Mouse (Mus musculus): ENCODE results near the gene Arl2.
"Not testable (repeated sequence)": the region's sequence is repeated elsewhere in the genome, so short reads cannot be mapped to it uniquely, and the experiment has no call there.

The Arl2 gene

DNA sequence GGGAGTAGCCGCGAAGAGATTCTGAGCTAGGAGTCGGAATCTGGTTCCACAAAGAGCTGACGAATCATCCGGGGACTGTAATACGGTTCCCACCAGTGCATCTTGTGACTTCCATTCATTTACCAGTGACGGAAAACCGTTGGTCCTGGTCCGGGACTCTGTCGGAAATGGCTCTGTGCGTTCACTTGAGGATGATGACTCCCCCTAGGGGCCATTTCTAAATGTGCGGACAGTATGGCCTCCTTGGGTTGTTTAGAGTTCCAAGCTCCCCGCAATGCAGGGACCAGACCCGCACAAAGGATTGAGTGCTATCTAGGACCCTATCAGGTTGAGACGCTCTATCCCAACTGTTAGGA is at the start of gene Arl2:
Gene Arl2 (minus strand): TSS at position 155 of the 356 bp plus-strand sequence.
- DNase-seq: peak; percentile 83

DNA sequence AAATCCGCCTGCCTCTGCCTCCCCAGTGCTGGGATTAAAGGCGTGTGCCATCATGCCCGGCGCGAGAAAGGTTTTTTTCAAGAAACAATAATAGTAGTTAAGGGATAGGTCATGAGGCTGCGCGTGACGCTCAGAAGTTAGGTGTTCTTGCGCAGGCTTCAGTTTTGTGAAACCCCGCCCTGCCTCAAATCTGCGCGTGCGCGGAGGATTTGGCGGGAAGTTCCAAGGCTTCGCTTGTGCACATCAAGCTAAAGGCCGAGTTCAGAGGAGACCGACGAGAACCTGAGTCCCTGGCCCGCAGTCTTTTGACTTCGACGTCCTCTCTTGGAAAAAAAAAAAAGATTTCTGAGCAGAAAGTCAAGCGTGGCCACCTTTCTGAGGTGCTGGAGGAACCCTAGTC is 42.8 kb upstream of the Arl2 start, which contains the start of gene Majin:
Gene Majin (plus strand): TSS at position 258 of the 400 bp plus-strand sequence.
- DNase-seq: no peak

DNA sequence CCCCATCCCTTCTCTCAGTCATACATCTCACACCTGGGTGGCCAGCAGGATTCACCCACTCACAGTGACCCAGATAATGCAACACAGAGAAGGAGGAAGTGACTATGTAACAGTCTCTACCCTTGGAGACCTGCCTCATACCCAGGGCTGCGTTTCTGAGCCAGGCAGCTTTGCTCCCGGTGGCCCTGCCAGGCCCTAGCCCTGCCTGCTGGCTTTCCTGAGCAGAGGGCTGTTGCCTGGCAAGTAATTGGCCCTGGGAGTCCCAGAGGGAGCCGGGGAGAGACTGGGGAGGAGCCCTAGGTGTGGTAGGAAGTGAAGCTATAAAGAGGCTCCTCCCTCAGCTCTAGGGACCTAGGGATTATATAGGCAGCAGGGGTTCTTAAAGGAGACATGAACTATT is 41.2 kb upstream of the Arl2 start:
- no peak for DNase-seq

DNA sequence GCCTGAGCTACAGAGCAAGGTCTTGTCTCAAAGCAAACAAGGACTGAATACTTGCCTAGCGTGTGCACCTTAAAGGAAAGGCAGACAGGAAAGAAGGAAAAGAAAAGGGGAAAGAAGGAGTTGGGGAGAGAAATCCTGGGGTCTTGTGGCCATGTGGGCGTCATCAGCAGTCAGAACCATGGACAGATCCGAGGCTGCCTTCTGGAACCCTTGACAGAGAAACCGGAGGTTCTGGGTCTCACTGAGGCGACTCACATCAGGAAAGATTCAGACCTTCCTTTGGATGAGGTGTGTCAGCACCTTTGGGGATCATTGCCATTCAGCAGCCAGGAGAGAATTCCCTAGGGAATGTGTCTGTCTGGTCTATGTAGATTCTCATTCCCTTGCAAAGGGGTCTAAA is 40.3 kb upstream of the Arl2 start:
- peak; percentile 19 for DNase-seq

DNA sequence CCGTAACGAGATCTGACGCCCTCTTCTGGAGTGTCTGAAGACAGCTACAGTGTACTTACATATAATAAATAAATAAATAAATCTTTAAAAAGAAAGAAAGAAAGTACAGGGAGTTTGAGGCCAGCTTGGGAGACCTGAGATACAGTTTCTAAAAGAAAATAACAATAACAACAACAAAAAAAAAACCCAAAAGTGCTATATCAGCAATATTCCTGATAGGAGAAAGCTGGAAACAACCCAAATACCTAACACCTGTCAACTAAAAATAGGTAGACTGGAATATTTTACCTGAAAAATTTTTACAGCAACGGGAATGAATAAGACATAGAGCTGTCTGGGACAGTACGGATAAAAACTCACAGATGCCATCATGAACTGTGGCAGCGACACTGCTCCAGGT is 37.4 kb upstream of the Arl2 start:
- DNase-seq: no peak

DNA sequence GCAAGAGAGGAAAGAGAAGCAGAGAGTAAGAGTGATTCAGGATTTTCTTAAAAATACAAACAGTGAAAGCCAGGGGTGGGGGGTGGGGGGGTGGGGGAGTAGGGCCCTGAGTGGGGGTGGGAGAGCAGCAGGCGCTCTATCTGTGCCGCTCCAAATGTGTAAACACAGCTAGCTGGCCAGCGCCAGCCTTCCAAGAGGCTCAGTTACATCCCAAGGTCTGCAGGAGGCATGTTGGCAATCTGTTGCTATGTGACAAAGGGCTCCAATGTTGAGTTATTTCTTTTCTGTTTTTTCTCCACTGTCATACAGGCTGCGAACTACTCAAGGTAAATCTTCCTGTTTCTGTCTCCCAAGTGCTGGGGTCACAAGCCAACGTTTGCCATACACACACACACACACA is 33.4 kb upstream of the Arl2 start:
- no peak for DNase-seq

DNA sequence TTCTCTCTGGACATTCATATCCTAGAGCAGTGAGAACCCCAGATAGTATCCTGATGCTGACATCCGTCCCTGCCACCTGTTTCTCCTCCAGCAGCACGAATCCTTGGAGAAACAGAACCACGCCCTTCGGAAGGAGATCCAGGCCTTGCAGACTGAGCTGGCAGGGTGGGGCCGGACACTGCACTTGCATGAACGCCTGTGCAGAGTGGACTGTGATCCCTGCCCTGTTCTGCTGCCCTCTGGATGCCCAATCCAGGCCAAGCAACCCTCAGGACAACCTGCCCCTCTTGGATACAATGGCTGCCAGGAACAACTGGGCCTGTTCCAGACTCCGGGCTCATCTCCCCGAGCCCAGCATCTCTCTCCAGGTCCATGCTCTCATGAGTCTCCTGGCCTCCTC is 29.9 kb upstream of the Arl2 start:
- DNase-seq: no peak

DNA sequence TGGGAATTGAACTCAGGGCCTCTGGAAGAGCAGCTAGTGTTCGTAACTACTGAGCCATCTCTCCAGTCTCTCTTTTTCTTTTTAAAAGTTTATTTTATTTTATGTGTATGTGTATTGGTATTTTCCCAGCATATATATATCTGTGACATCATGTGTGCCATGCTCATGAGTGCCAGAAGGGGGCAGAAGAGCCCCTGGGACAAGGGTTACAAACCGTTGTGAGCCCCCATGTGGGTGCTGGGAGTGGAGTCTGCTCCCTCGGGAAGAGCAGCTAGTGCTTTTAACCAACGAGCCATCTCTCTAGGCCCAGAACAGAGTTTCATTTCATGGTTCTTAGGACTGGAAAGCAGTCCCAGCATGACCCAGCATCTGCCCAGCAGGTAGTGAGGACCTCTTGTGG is 25.4 kb upstream of the Arl2 start:
- no peak for DNase-seq

DNA sequence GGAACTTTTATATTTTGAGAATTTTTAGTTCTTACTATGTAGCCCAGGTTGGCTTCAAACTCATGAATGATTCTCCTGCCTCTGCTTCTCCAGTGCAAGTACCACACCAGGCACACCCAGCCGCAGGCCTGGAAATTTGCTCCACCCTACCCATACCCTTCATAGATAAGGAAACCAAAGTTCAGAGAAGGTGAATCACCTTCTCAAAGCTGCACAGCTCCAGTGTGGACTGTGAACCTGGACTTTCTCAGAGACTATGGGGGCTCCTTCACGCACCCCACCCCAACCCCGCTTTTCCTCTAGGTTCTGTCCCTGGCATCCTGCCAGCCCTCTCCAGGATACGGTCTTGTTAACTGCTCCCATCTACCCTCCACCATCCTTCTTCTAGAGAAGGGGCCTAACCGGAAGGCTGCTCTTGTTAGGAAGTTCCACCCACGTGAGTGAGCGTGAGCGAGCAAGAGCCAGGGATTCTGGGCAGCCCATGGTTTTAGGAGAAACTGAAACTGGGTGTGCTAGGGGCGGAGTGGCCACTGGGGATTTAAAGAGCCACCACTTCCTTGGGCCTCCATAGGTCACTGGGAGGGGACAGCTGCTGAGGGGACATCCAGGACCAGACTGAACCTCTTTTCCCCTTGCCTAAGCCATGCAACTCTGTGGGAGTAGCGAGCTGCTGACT is 22.7 kb upstream of the Arl2 start:
- DNase-seq: peak; percentile 34

DNA sequence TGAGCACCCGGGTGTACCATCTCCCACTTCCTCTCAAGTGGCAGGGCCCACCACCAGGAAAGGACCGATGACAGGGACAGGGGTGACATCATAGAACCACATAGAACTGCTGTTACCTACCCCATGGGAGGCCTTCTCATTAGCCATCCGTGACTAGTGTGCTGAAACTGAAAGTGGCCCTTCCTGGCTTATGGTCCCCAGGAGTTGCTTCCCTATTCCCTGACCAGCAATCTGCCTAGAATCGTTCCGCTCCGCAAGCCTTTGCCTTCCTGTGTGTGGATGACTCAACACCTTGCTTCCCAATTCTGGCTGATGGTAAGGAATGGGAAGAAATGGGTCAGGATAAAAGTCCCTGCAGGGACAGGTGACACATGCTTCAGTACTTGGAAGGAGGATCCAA is 15.9 kb upstream of the Arl2 start:
- no peak for DNase-seq

DNA sequence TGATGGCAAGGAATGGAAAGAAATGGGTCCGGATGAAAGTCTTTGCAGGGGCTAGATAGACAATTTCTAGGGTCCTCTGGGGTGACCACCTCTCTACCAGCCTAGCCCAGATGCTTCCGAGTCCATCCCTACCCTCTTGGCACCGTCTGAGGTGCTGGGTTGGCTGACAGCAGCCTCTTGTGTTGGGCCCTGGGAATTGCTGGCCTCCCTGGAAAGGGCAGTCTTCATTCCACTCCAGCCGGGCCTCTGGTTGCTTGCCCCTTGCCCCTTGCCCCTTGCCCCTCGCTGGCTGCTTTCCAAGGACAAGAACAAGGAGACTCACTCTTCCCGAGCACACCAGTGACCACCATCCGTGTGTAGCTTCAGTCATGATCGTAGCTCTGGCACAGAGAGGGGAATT is 15.0 kb upstream of the Arl2 start:
- no peak for DNase-seq

DNA sequence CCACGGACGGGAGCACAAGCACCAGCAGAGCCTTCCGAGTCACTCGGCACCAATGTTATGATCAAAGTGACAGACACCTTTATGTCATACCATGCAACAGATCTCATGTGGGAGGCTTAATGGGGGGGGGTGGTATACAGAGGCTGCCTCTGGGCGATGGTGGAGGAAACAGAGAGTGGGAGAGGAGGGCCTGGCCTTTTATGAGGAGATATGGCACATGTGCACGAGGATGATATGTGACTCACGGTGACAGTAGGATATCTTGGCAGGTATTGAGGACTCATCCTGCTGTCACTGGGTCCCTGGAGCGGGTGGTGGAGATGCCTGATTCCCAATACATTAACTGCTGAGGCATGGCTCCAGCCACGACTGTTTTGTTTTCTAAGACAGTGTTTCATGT is 13.8 kb upstream of the Arl2 start:
- no peak for DNase-seq

DNA sequence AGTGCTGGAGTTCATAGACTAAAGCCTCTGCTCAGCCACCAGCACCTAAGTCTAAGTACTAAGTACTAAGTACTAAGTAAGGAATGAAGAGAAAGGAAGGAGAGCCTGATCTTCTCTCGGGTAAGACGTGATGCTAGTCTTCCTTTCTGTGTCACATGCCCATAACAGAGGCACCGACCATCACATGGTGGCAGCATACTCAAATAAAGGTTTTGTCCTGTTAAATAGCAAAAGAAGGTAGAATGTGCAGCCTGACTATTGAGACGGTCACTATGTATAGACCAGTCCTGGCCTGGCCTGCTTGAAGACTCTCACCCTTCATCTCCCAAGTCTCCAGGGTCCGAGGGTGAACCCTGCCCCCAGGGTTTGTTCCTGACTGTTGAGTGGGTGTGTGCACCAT is 3.5 kb upstream of the Arl2 start:
- DNase-seq: no peak

DNA sequence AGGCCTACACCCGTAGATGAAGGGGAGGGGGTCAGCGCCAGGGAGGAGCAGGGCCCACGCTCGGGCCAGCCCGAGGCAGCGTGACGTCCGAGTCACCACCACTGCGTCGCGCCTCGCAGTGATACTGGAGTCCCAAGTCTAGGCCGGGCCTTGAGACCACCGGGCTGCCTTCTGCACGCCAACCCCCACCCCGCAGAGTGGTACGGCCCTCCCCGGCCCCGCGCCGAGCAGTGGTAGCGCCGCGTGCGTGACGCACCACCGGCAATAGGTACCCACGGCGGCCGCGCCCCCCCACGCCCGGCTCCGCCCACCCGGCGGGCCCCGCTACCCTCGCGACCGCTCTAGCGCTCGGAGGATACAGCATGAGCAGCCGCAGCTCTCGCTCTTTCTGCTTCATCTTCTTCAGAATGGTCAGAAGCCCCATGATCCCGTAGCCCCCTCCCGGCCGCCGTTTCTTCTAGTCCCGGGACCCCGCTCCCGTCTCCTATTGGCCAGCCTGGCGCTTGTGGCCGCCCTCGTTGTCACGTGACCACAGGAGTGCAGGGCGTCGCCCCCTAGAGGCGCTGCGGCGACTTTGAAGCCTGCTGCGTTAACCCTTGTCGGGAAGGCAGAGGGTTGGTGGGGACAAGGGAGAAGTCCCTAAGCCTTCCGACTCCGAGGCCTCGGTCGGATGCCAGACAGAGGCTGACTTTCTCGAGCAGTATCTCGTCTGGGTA is 512 bp downstream of the Arl2 start, which contains the start of gene Batf2:
Gene Batf2 (plus strand): TSS at position 306 of the 716 bp plus-strand sequence.
- DNase-seq: peak; percentile 91

DNA sequence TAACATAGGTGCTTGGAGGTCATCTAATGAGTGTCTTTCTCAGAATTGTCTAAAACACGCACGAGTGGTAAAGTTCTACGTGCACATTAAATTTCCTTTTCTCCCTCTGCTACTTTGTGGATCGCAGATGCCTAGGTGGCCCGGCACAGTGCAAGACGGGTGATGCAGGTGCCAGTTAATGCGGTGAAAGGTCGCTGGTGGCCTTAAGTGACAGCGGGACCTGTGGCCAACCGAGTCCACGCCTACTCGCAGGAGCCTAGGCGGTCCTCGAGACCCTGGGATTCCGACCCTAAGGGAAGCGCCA is 1.0 kb downstream of the Arl2 start:
- DNase-seq: no peak

DNA sequence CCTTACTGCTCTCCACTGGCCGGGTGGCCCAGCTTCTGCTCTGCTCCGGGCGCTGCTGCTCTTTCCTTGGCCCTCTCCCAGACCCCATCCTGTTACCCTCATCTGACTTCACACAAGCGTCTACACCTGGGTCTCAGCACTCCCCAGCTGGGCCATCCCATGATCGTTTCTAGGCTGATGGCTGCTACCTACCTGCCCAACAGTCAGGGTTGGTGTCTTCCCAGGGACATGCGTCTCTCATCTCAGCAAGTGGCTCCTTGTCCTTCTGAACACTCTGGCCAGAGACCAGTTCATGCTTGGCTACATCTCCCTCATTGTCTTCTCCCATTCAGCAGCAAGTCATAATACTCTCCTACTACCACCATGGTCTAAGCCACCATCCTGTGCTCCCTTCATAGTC is 1.6 kb downstream of the Arl2 start:
- no peak for DNase-seq

DNA sequence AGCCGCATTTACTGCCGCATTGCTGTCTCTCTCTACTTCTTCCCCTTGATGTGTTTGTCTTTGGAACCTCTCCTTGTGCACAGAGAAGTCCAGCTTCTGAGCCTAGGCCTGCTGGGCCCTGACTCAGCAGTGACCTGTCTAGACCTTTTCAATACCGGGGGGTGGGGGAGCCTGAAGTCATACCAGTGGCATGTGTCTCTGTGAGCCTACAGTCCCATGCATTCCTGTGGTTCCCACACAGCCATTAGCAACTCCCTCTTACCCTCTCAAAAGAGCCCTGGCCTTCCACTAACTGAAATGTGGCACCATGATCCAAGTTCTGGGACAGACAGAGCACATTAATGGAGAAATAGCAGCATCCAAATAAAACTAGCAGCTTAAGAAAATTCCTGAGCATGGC is 5.0 kb downstream of the Arl2 start:
- no peak for DNase-seq

DNA sequence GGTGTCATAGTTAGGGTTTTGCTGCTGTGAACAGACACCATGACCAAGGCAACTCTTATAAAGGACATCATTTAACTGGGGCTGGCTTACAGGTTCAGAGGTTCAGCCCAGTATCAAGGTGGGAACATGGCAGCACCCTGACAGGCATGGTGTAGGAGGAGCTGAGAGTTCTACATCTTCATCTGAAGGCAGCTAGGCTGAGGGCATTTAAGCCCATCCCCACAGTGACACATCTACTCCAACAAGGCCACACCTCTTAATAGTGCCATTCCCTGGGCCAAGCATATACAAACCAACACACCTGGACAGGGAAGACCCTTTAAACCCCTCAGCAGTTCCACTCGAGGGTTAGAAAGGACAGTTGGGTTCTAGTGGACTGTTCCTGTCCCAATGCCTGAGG is 8.2 kb downstream of the Arl2 start:
- not testable (repeated sequence) for DNase-seq

DNA sequence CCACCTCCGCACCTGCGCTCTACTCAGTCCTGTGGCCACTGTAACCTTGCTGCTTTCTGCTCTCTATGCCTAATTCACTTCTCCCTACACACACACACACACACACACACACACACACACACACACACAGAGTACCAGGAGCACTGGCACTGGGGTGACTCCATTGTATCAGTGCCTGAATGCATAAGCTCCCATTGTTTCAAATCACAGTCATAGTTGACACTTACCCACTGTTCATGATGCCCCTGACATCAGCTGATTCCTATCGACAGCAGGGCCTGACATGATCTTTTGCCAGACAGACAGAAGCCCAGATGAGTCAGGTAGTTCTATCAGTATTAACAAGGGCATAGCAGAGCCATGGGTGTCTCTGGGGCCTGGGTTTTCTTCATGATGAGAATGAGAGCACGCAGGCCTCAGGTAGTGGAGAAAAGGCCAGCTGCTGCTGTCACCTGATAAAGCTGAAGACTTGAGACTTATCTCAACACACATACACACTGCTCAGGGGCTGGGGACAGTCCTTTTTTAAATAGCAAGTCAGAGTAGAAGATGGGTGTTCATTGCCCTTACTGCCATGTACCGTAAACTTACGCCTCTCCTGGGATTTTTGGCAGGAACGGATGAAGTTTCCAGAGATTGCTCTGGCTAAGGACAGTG is 9.0 kb downstream of the Arl2 start:
- DNase-seq: no peak

DNA sequence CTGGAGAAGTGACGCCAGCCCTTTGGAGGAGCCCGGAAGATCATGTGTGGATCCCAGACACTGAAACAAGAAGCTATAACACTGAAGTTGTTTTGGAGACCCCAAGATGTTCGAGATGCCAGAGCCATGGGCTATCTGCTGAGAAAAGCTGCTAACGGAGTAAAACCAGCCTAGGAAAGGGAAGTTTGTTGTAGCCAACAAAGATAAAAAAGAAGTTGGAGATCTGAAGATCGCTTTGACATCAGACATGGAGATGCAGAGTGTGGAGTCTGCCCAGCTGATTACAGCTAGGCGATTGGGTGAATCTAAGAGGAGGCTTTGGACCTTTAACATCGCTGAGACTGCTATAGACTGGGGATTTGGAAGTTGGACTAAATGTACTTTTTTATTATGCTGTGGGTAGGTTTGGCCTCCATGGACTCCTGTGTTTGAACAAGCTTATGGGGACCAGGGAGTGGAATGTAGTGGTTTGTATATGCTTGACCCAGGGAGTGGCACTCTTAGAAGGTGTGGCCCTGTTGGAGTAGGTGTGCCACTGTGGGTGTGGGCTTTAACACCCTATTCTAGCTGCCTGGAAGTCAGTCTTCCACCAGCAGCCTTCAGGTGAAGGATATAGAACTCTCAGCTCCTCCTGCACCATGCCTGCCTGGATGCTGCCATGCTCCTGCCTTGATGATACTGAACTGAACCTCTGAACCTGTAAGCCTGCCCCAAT is 10.8 kb downstream of the Arl2 start:
- not testable (repeated sequence) for DNase-seq

DNA sequence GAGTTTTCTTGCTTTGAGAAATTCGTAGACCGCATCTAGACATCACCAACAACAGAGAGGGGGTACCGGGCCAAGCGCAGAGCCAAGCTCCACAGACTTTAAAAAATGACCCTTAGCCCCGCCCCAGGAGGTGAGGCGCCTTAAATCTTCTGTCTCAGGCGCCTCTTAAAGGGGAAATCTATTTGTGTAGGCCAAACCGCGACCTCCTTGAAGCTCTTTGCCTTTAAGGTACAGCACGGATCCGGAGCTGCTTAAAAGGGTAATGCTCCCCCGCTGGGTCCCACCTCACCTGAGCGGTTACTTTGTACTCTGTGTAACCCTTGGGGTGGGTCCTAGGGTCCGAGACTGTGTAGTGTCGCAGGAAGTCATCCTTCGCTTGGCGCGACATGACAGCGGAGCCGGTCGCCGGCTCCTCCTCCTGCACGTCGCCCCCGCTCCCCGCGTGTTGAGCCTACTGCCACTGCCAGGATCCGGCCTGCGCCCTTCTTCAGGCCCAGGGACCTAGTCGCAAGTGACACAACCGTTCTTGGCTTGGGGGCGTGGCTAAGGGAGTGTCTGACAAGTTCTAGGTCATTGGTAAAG is 13.5 kb downstream of the Arl2 start, which contains the start of gene Snx15:
Gene Snx15 (minus strand): TSS at position 545 of the 582 bp plus-strand sequence.
- DNase-seq: peak; percentile 97

DNA sequence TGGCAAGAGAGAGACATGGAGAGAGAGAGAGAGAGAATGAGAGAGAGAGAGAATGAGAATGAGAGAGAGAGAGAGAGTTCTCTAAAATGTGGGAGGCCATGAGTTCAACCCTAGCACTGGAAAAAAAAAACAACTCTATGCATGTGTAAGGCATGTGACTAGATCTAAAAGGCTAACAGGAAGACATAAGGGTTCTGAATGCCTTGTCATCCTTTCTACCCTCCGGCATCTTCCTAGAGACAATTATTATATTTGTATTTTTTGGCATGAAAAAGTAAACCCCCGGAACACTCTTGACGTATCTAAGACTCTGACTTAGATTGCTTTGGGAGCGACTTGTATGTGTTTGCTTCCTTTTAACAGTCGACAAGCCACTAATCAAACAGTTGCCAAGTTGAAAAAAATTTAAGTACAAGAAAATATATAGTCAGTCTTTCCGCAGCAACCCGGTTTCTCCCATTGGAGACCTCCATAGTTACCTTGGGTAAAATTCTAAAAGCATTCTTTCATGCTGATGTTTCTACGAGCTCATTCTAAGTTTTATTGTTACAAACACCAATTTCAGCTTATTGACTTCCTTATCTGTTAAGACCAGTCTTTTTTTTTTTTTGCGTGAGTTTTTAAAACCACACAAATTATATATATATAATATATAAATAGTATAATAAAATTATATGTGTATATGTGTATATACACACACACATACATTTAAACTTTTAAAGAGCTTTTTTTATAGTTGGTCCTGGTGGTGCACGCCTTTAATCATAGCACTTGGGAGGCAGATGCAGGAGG is 14.4 kb downstream of the Arl2 start:
- no peak for DNase-seq

Measured in lung, postnatal 14 days (tissue).